Mouse (Mus musculus) lung, embryonic 14.5 days (tissue): Measurements from ENCODE around the gene Cmtm6. TPM values are rescaled to one million over a fixed set of nuclear protein-coding genes. Genes with fewer than 3 reads are reported as not detected.
"Not testable (repeated sequence)": the region's sequence is repeated elsewhere in the genome, so short reads cannot be mapped to it uniquely, and the experiment has no call there.

Source experiments
- ATAC-seq: fragments of 200-750 bp; cut with Nextera tagmentation; 2 replicates; pipeline ENCODE4 v1.8.0; 2017; ENCODE audit warnings: mild to moderate bottlenecking, moderate TSS enrichment, moderate library complexity; ENCODE audit not compliant: insufficient read depth
- DNase-seq: peaks from one replicate; pipeline ENCODE4 v3.0.0-alpha.2; 2015
- H3K27ac ChIP-seq: fragments of 300-500 bp; sonication (generic); 2 replicates; pipeline ENCODE4 v1.5.1; 2014; ENCODE audit warnings: low read depth, mild to moderate bottlenecking, moderate library complexity
- H3K27me3 ChIP-seq: fragments of 300-500 bp; sonication (generic); 2 replicates; pipeline ENCODE4 v1.6.1; 2014; ENCODE audit warnings: low read length, control low read depth; ENCODE audit not compliant: insufficient read depth
- H3K36me3 ChIP-seq: fragments of 300-500 bp; sonication (generic); 2 replicates; pipeline ENCODE4 v1.6.1; 2014; ENCODE audit warnings: control low read depth; ENCODE audit not compliant: insufficient read depth
- H3K4me1 ChIP-seq: fragments of 300-500 bp; sonication (generic); 2 replicates; pipeline ENCODE4 v1.6.1; 2014; ENCODE audit warnings: antibody characterized with exemption, control low read depth; ENCODE audit not compliant: insufficient read depth
- H3K4me2 ChIP-seq: fragments of 300-500 bp; sonication (generic); 2 replicates; pipeline ENCODE4 v1.6.1; 2014; ENCODE audit warnings: mild to moderate bottlenecking
- H3K4me3 ChIP-seq: fragments of 300-500 bp; sonication (generic); 2 replicates; pipeline ENCODE4 v1.5.1; 2014; ENCODE audit warnings: low read depth, low read length
- H3K9ac ChIP-seq: fragments of 300-500 bp; sonication (generic); 2 replicates; pipeline ENCODE4 v1.6.1; 2014
- H3K9me3 ChIP-seq: fragments of 300-500 bp; sonication (generic); 2 replicates; pipeline ENCODE4 v1.6.1; 2016; ENCODE audit warnings: low read depth, low read length, control low read depth
- CTCF ChIP-seq: IDR thresholded peaks from 2 replicates; pipeline ENCODE4 v1.5.1; 2016; ENCODE audit warnings: antibody characterized with exemption, low read depth
- WGBS: fragments of 180-500 bp; shearing (Covaris S2); extraction: QIAGEN DNeasy Blood & Tissue Kit; methylation state at CpG from one replicate; pipeline ENCODE4 v1.1.7; 2014; 5-methylcytosine and 5-hydroxymethylcytosine counted together
- polyA plus RNA-seq: library from polyadenylated mRNA; unstranded; fragments of >200 nt; fragmentation: Nextera tagmentation; extraction: Ambion mirVana; gene quantifications from 2 replicates; pipeline ENCODE4 v1.2.1, GENCODE M21; 2014

Cmtm6 gene
- polyA plus RNA-seq, 1 experiment from 2014 or later, result 57.7 TPM

DNA sequence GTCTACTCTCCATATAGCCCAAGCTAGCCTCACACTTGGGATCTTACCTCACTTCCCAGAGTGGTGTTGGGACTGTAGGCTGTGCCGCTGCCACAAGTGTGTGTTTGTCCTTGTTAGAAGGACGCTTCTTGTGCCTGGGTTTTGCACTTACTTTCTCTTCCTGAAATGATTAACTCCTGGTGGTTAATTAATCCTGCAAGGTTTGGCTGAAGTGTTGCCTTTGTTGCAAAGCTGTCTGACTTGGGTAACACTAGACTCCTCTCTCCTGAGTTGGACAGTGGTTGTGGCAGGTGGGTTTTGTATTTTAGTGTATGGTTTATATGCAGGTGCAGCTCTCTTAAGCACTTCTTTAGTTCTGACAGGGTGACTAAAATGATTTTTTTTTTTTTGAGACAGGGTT is 29.9 kb upstream of the Cmtm6 start:
- no peak overlapping the region for H3K9ac ChIP-seq
- 76% methylated on average over 2 of the region's 2 CpGs for WGBS
- TF ChIP-seq CTCF, result no peak
- H3K36me3 ChIP-seq, result peaks cover 16% of the 10 kb centered on the region
- no peaks in the 10 kb centered on the region for H3K27me3 ChIP-seq
- H3K27ac ChIP-seq, result no peak overlapping the region
- no peak for ATAC-seq
- no peaks in the 10 kb centered on the region for H3K9me3 ChIP-seq
- no peak overlapping the region for H3K4me2 ChIP-seq
- H3K4me1 ChIP-seq, result no peaks in the 10 kb centered on the region
- no peak for DNase-seq
- H3K4me3 ChIP-seq, result no peak overlapping the region

DNA sequence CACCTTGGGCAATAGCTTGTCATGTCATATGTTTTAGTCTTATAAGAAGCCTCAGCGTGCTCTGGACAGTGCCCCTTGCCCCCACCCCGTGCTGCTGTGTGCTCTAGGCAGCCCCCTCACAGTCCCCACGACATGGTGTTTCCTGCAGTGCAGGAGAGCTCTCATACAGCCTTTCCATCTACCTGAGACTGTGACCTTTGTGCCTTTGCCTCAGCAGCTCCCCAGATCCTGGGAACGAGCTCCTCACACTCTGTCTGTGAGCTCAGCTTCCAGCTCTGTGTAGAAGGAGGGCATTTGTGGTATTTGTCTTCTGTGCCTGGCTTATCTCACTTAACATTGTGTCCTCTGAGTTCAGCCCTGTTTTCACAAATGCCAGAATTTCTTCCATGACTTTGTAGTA is 29.0 kb upstream of the Cmtm6 start:
- no peak for TF ChIP-seq CTCF
- DNase-seq (no peak), ATAC-seq (no peak)
- Histone ChIP-seq H3K4me2 (no peak overlapping the region), H3K36me3 (peaks cover 21% of the 10 kb centered on the region), H3K4me1 (no peaks in the 10 kb centered on the region), H3K9ac (no peak overlapping the region), H3K27ac (no peak overlapping the region), H3K9me3 (no peaks in the 10 kb centered on the region), H3K4me3 (no peak overlapping the region), H3K27me3 (no peaks in the 10 kb centered on the region)
- 80% methylated on average over 4 of the region's 4 CpGs for WGBS

DNA sequence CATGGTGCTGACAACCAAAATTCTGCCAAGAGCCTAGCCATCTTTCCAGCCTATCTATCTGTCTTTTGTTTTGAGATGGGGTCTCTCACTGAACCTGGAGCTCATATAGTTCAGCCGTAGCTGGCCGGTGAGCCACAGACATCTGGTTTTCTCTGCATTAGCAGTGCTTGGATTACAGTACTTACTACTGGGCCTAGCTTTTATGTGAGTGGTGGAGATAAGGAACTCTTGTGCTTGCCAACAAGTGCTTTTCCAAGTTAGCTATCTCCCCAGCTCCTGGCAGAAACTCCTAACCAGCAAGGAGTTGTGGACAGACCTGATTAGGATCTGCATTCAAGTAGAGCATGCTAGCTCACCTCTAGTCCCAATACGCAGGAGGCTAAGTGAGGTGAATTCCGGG is 23.1 kb upstream of the Cmtm6 start:
- Histone ChIP-seq H3K36me3 (peaks cover 63% of the 10 kb centered on the region), H3K4me2 (no peak overlapping the region), H3K9ac (no peak overlapping the region), H3K27ac (no peak overlapping the region), H3K27me3 (no peaks in the 10 kb centered on the region), H3K9me3 (no peaks in the 10 kb centered on the region), H3K4me3 (no peak overlapping the region), H3K4me1 (no peaks in the 10 kb centered on the region)
- ATAC-seq (no peak), DNase-seq (no peak)
- TF ChIP-seq CTCF, result no peak
- whole genome bisulfite sequencing, result 87% methylated on average over 4 of the region's 4 CpGs

DNA sequence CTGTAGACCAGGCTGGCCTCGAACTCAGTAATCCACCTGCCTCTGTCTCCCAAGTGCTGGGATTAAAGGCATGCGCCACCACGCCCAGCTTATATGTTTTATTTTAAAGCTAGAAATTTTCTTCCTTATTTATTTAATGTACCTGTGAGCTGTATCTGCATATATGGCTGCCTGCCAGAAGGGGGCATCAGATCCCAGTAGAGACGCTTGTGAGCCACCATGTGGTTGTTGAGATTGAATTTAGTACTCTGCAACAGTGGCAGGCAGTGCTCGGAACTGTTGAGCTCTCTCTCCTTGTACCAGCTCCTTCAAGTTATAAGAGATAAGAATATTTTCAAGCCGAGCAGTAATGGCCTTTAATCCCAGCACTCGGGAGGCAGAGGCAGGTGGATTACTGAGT is 20.6 kb upstream of the Cmtm6 start:
- no peak overlapping the region for H3K27ac ChIP-seq
- peak; percentile 47 for TF ChIP-seq CTCF
- H3K9me3 ChIP-seq, result no peaks in the 10 kb centered on the region
- ATAC-seq (no peak), DNase-seq (peak; percentile 62)
- H3K4me1 ChIP-seq, result no peaks in the 10 kb centered on the region
- no peaks in the 10 kb centered on the region for H3K27me3 ChIP-seq
- no peak overlapping the region for H3K9ac ChIP-seq
- no peak overlapping the region for H3K4me3 ChIP-seq
- peaks cover 83% of the 10 kb centered on the region for H3K36me3 ChIP-seq
- WGBS, result 73% methylated on average over 7 of the region's 7 CpGs
- no peak overlapping the region for H3K4me2 ChIP-seq

DNA sequence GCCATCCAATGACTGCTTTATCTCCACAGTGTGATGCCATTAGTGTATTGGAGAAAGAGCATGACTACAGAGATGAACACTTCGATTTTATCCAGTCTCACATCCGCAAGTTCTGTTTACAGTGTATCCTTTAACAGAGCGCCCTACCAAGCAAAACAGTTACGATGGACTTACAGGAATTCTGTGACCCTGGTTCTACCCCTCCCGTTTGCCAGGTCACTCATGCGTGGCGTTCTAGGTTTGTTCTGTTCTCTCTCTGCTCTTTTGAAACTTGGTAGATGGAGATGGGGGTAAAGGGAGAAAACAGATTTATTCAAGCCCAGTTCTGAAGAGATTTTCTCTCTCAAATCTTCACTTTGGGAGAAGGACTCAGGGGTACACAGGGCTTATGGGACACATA is 17.4 kb upstream of the Cmtm6 start:
- Histone ChIP-seq H3K4me3 (no peak overlapping the region), H3K27me3 (no peaks in the 10 kb centered on the region), H3K36me3 (peaks cover 86% of the 10 kb centered on the region), H3K4me1 (no peaks in the 10 kb centered on the region), H3K9ac (no peak overlapping the region), H3K27ac (no peak overlapping the region), H3K9me3 (no peaks in the 10 kb centered on the region), H3K4me2 (no peak overlapping the region)
- no peak for TF ChIP-seq CTCF
- 91% methylated on average over 7 of the region's 7 CpGs for WGBS
- no peak for DNase-seq
- ATAC-seq, result no peak

DNA sequence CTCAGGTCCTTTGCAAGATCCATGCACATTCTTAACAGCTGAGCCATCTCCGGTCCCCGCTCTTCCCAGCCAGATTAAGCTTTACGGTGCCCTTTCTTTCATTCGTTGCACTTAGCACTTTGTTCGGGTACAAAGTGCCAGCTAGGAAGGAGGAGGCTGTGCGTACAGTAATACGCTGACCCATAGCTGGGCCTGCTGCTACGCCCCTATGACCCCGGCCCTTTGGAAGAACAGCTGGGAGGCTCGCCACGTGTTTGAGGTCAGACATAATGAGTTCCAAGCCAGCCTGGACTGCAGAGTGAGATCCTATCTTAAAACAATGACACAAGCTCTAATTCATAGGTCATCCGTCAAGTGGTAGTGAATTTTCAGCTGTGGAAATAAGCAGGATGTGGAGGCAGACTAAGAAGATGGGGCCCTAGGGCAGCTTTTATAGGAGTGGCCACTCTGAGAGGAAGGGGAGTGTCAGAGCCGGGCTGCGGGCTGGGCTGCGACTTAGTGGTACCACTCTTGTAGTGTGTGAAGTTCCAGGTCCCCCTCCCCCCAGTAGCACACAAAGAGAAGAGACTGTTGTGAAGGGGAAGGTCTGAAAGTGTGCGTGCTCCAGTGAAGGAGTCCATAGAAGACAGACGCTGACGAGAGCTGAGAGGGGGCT is 14.1 kb upstream of the Cmtm6 start:
- Histone ChIP-seq H3K4me1 (no peaks in the 10 kb centered on the region), H3K9ac (no peak overlapping the region), H3K4me3 (no peak overlapping the region), H3K9me3 (no peaks in the 10 kb centered on the region), H3K36me3 (peaks cover 86% of the 10 kb centered on the region), H3K27me3 (no peaks in the 10 kb centered on the region), H3K27ac (no peak overlapping the region), H3K4me2 (no peak overlapping the region)
- 59% methylated on average over 18 of the region's 18 CpGs for WGBS
- DNase-seq (no peak), ATAC-seq (peak; percentile 65; the same call in 1 of the 2 replicates)
- no peak for TF ChIP-seq CTCF

DNA sequence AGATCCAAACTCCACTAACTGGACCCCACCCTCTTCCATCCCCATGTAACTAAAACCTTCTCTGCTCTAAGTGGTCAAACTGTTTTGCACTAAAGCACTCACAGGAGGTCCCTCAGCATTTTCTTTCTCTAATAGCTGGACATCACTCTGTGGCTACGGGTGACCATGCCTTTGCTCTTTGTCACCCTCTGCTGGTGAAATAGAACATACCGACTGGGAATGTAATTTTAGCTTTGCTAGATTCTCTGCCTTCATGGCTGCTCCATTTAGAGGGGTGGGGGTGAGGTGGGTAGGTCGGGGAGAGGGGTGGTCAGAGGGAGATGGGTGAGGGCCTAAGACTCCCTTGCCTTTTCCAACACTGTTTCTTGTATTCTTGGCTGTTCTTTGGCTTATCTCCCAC is 3.6 kb upstream of the Cmtm6 start:
- peak; percentile 87 for DNase-seq

DNA sequence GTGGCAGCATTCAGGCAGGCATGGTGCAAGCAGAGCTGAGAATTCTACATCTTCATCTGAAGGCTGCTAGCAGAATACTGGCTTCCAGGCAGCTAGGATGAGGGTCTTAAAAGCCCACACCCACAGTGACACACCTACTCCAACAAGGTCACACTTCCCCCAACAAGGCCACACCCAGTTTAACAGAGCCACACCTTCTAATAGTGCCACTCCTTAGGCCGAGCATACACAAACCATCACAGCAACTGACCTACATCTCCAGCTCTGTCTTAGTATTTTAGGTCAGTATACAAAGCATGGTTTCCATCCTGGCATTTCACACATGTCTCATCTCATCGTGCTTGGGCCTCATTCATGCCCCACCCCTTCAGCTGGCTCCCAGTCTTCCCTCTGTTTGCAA is 2.5 kb upstream of the Cmtm6 start:
- not testable (repeated sequence) for H3K27ac ChIP-seq, H3K9me3 ChIP-seq, H3K27me3 ChIP-seq, H3K4me2 ChIP-seq, H3K4me1 ChIP-seq, DNase-seq, H3K9ac ChIP-seq, ATAC-seq, H3K4me3 ChIP-seq
- H3K36me3 ChIP-seq, result peaks cover 17% of the 10 kb centered on the region; the same call in 1 of the 2 replicates
- WGBS, result 46% methylated on average over 2 of the region's 2 CpGs

More for the DNA sequence above, 3.6 kb upstream of the Cmtm6 start:
- Histone ChIP-seq H3K27me3 (no peaks in the 10 kb centered on the region), H3K9me3 (no peaks in the 10 kb centered on the region), H3K4me1 (peaks cover 6% of the 10 kb centered on the region), H3K36me3 (peaks cover 27% of the 10 kb centered on the region; the same call in 1 of the 2 replicates), H3K4me2 (no peak overlapping the region), H3K4me3 (no peak overlapping the region), H3K9ac (no peak overlapping the region), H3K27ac (no peak overlapping the region)
- peak; percentile 89 for TF ChIP-seq CTCF
- no peak for ATAC-seq
- 3% methylated on average over 3 of the region's 3 CpGs for WGBS
